Mouse (Mus musculus) common myeloid progenitor, adult 5-6 weeks (primary cell): ENCODE data around the gene Aplp2. TPM values are rescaled to one million over a fixed set of nuclear protein-coding genes. Genes with fewer than 3 reads are reported as not detected.
A peak's percentile ranks its signal among the peaks of the same experiment; 100 is the strongest.
"Not testable (repeated sequence)": the region's sequence is repeated elsewhere in the genome, so short reads cannot be mapped to it uniquely, and the experiment has no call there.

ENCODE experiments used
- ATAC-seq: replicated peaks from 2 replicates; pipeline ENCODE4 v1.8.0; 2016; ENCODE audit warnings: low read depth, mild to moderate bottlenecking, moderate TSS enrichment, inconsistent platforms; ENCODE audit not compliant: poor library complexity, severe bottlenecking
- total RNA-seq: library from RNA; stranded (forward); fragments of 200-1000, 187-1606 nt; gene quantifications from 2 replicates; pipeline ENCODE4 v1.2.3, GENCODE M21; 2017

The Aplp2 gene
- total RNA-seq, 1 experiment from 2014 or later: 86.3 TPM

DNA sequence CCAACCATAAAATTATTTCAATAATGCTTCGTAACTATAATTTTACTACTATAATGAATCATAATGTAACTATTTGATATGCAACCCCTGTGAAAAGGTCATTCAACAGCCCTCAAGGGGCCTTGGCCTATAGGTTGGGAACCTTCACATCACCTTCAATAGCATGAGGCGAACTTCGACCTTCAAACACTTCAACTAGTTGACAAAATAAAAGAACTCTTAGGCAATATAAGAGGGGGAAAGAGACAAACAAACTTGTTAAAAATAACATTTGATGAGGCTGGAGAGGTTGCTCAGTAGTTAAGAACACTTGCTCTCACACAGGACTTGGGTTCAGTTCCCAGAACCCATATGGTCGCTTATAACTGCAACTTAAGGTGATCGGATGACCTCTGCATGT lies 27.2 kb downstream of the Aplp2 start:
- no peak for ATAC-seq

DNA sequence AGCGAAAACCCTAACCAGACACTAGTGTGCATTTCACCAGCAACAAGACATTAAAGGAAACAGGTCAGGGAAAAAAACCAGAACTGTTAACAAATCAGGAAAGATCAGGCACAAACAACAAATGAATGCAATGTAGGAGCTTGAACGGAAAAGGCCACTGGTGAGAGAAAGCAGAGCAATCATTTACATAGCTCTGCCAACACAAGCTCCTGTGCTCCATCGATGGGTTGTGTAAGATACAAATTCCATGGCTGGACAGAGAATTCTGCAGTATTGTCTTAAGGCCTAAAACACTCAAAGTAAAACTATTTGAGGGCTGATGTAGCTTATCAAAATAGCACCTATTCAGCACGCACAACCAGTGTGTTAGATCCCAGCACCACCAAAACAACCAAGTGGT lies 28.6 kb downstream of the Aplp2 start:
- ATAC-seq: no peak

DNA sequence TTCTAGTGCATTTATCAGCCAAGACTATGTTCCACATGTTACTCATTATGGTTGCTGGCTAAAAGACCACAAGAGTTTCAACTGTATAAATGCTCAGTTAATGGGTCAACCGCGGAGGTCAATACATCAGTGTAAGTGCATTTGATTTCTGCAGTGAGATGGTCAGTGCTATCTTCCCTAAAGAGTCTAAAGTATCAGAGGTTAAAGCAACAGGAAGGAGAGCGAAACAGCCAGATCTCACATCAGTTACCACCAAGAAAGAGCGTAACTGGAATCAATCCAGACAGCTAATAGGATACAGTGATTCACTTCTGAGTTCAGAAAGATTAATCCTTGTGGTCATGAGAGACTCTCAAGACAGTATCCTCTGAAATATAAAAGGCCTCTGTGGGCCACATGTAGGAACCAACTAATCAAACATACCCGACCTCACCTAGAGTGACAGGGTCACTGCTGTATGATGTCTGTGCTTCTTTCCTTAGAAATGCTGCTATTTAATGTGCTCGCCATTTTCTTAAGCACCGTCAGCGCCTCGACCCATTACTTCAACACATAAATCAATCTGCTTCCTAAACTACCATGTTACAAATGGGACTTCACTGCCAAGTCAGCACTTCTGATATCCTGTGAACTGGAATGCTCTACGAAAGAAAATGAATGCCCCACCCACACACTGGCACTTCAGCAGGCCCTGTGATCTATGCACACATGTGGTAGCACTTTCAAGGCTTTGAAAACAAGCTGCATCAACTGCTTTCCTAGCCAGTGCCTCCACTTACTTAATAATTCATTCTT lies 30.1 kb downstream of the Aplp2 start:
- ATAC-seq: no peak

DNA sequence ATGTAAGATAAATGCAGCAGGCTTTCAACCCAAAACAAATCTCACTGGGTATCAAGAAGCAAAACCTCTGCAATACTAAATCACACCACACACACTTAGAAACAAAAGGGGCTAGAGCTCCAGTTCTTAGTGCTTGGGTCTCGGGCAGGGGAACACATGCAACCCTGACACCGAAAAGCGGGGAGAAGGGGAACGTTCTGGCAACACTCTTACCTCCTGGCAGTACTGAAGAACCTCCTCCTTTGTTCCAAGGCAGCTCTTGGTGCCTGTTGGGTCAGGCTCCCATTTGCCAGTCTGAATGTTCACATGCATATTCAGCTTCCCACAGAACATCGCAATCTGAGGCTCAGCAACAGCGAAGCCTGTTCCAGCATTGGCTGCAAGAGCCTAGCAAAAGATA lies 33.9 kb downstream of the Aplp2 start:
- ATAC-seq: no peak

DNA sequence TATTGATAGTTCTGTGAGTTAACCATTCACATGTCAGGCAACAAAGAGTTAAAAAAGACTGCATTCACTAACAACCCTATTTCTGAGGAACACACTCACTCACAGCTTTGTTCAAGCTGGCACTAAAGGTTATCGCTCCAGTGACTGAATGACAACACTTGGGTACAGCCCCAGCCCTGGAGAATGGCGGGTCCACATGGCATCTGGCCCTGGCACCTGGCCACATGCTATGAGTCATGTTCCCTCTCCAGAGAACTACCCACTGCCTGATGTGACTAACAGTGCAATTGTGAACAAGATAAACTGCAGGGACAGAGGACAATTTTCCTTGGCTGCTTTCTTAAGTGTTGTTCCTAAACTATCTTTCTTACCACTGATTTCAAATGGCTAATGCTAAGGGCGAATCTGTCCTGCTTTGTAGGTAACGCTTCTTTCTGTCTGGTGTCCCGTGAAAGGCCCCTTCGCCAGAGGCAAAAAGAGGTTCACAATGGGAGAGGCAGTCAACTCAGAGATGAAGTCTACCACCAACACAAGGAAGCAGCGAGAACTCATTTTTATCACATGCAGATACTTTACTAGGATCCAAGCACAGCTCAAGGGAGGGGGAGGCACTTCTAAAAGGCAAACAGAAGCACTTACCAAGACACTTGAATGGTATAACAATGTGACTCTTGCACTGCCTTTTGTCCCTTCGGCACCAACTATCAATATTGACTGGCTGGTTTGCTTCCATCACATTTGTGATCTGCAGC lies 35.1 kb downstream of the Aplp2 start:
- peak; percentile 94 for ATAC-seq

DNA sequence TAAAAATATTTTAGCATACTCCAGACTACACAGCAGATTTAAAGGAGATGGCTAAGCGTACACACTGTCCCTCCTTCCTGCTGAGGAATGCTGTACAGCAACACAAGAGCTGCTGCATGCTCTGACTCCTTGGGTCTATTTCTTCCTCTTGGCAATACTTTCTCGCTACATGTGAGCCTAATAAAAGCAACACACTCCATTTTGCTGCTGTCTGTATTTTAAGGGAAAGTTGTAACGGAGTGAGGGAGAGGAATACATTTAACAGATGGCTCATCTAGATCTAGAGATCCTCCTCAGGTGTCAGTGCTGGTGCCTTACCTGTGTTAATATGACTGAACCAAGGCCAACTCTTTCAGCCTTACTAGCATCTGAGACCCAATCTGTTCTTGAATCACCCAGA lies 35.6 kb downstream of the Aplp2 start:
- ATAC-seq: no peak

DNA sequence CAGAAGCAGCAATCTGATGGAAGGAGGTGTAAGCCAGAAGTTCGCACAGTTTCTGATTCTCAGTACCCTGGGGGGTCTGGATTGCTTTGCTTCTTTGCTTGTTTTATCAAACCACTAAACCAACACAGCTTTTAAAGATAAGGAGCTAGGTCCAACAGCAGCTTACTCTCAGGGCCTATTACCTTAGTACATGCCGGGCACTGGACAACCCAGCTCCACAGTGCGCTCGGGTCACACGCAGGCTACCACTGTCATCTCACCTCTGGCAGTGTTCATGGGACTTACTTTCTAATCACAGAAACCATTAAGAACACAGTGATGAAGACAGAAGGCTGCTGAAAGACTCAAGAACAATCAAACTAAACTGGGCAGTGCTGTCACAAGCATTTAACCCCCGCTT lies 36.3 kb downstream of the Aplp2 start:
- no peak for ATAC-seq

DNA sequence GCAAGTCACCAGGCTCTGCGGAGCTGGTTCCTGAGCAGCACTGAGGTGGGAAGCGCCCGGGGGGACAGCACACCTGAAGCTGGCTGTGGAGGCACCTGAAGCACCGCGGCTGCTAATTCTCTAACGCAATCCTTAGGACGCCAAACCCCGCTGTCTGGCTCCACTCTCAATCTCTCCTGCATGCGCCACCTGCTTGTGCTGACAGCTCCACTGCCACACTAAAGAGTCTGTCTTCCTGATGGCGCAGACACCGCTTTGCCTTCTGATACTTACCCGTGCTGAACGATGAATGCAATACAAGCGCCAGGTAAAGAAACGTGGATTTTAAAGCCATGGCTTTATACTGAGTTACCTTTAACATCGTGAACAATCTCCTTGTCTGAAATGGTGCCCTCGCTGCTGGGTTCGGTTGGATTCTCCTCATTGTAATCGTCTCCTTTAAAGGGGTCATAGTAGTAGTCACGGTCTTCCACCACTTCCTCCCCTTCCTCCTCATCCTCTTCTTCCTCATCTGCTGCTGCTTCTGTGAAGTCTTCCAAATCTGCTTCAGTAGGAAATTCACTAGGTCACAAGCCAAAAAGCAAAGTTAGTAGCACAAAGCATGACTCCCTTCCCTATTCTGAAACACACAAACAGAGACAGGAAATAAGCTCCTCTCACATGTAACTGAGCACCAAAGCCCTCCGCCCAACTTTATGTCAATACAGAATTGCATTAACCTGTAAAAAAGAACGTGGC lies 43.1 kb downstream of the Aplp2 start:
- no peak for ATAC-seq

DNA sequence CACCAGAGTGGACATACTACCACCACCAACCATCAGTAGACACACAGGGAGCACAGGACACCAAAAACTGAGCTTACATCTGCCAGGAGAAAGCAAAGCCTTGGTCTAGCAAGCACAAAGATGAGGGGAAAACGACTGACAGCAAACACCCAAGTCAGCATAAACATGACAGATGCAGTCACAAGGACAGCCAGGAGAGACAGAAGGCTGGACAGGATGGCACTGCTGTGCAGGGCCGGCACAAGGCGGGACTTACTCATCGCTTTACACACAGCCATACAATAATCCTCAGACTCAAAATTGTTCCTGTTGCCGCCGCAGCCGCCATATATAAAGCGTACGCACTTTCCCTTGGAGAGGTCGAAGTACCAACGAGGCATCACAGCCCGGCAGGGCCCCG lies 44.3 kb downstream of the Aplp2 start:
- ATAC-seq: no peak

DNA sequence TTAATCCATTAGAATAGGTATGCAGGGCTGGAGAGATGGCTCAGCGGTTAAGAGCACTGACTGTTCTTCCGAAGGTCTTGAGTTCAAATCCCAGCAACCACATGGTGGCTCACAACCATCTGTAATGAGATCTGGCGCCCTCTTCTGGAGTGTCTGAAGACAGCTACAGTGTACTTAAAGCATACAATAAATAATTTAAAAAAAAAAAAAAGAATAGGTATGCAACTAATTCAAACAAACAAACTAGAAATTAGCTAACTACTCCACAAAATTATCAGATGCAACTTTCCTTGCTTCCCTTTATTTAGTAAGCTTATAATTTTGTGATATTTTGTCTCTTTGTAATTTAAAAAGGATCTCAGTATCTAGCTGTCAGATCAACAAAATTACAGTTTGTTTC lies 46.1 kb downstream of the Aplp2 start:
- not testable (repeated sequence) for ATAC-seq

DNA sequence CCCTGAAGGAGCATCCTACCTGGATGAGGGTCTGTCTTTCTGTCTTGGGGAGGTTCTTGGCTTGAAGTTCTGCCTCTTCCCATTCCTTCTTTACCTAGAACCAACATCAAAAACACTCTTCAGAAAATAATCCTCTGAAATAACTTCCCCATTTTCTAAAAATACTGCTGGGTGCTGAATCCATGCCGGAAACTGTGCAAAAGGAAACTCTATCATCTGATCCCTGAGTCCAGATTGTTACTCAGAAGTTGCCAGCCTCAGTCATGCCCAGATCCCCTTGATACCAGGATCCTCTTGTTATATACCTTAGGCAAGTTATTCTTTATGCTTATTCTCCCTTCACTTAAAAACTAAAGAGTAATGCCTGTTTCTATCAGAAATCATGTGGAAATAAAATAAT lies 48.3 kb downstream of the Aplp2 start:
- ATAC-seq: peak; percentile 70

DNA sequence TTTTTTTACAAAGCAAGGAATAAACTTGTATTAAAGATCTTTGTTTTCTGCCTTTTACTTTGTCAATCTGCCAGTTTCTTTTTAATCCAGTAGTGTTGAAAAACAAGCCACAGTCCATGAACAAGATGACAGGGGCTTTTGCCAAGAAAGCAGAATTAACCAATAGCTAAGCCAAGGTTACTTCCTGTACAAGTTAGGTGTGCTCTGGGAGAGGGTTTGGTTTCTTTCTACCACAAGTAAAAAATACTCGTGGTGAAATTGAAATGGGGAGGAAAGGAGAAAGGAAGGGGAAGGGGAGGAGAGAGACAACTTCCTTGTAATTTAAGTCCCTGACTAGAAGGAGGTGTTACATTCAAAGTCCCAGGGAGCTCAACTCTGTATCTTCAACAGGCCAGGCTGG lies 48.7 kb downstream of the Aplp2 start:
- ATAC-seq: peak; percentile 50

DNA sequence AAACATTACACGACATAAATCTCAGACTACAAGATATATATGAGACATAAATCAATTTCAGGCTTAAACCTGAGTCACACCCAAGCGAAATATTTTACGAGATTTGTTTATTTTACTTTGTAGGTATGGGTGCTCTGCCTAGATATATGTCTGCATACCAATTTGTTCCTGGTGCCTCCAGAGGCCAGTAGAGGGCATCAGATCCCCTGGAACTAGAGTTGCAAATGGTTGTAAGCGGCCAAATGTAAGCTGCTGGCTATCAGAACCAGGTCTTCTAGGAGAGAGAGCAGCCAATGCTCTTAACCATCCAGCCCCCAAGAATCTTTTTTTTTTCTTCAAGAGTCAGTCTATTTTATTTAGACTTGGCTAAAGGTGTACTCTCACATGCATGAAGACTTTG lies 51.7 kb downstream of the Aplp2 start:
- no peak for ATAC-seq

DNA sequence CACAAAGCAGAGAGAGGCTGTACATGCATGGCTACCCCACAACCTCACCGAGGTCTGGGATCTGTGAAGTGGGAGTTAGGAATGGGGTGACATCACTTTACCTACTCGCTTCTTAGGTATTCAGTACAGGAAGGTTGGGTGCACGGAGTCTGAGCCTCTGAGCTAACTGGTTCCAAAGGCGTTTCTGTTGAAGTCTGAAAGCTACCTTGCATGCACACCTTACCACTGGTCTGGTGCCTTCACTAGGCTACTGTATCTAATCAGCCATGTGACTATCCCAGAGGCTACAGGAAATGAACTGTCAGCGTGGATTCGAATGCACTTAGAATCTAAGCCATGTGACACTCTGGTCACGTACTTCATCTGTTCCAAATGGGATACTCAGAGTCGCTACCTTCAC lies 55.0 kb downstream of the Aplp2 start:
- ATAC-seq: no peak

DNA sequence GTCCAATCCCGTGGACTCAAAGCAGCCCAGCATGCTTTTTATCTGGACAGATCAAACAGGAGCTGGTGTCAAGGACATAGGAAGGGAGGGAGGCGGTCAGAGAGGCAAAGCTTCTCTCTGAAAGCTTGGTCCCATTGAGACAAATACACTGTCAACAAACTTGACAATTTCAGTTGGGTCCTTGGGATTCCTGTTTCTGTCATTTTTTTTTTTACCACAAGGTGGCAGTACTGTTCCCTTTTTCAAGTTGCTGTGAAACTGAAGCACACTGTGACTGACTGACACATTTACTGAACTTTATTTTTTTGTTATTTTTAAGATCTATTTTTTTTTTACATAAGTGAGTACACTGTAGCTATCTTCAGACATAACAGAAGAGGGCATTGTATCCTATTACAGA lies 60.6 kb downstream of the Aplp2 start:
- peak; percentile 74 for ATAC-seq

DNA sequence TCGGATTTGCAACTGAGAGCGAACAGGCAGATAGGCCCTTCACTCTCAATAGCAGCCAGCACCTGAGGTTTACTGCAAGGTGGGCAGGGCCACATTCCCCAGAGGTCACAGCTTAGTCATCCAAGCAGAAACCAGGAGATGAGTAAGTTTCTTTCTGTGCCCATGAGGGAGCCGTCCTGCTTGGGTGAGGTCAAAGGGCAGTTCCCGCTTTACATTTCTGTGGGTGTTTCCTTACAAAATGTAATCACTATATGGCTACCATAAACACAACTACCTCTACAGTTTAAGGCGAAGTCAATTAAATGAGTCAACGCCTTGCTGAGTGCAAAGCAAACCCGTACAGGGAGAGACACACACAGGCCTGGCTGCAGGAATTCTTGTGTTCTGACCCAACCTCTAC lies 63.5 kb downstream of the Aplp2 start:
- no peak for ATAC-seq

DNA sequence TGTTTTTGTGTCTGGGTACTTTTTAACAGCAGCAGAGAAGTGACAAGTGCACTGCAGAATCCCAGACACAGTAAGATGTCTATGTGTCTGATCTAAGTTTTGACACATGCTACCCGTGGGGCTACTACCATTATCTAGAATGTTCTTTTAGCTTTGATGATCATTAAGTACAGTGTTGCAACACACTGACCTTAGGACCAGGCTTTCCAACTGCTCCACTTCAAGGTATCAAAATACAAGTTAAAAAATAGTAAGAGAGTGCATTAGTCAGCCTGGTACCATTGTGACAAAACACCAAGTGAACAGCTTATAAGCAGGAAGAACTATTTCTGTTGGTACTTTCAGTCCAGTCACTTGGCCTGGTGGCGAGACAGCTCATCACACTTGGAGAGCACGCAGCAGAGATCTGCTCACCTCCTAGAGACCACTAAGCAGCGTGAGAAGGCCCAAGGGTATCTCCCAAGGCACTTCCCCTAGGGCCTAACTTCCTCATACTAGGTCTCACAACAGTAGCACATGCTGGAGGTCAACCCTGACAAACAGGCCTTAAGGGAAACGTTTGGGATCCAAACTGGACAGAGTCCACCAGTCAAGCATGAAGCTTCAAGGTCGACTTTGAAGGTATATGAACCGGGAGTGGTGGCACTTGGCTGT lies 66.2 kb downstream of the Aplp2 start:
- ATAC-seq: peak; percentile 93

DNA sequence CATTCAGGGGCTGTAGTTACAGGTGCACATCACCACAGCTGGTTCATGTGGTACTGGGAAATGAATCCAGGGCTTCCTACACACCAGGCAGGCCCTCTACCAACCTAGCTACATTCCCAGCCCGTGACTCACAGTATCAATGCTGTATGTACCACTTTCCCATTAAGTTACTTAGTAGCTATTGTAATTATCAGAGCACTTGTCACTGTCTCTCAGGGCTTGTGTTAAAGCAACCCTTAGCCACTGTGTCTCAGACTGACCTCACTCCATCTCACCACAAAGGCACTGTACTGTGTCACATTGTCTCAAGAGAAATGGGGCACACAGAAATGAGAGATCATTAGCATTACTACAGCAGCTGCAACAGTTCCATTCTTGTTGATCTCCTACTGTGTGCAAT lies 68.7 kb downstream of the Aplp2 start:
- ATAC-seq: no peak

DNA sequence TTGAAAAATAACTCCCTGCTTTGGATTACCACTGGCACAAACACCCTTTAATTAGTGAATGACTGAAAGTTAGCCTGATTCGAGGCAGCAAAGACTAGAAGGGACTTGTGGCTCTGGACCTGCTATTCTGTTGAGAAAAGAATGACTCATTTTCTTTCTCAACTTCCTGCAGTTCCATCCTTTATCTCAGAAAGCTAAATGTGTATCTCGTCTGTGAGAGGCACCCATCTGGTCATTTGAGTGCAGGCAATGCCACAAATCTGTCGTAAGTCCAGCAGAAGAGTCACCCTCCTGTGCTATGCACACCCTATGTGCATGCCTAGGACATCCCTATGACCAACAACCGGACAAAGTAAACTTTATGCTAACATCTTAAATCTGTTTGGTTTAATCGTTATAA lies 78.5 kb downstream of the Aplp2 start:
- ATAC-seq: no peak

DNA sequence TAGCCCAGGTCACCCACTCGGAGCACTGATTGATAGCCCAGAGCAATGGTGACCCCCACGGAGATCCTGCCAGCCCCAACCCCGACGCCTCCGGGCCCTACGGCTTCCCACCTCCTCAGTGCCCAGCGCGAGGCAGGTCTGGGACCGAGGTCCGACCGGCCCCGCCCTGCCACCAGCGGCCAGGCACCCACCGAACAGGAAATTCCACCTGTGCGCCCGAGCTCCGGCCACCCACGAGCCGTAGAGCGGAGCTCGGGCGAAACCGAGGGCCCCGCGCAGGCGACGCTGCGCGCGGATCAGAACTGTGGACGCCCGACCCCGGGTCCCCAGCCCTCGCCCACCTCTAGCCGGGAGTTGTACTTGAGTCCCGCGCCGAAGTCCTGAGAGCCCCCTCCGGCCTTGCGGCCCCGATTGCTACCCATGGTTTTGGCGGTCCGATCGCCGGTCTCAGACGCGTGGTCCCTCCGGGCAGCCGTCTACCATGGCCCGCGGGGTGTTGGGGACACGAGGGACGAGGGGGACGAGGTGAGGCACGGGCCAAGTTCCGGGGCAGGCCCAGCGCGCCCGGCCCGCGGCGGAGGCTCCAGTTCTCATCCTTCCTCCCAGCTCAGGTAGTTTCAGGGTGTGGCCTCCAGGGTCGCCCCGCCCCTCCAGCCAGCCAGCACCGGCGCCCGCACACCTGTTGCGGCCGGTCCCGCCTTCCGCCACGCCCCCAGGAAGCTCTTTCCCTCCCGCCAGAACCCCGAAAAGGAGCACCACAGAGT lies 80.2 kb downstream of the Aplp2 start, which contains the start of gene St14:
St14 (minus strand) TSS at position 649 of the 764 bp plus-strand sequence.
- ATAC-seq: no peak
